Mouse (Mus musculus) megakaryocyte progenitor cell, adult 5-6 weeks (primary cell): ENCODE results near the gene Ormdl3. TPM values are rescaled to one million over a fixed set of nuclear protein-coding genes. Genes with fewer than 3 reads are reported as not detected.

Experiments used
- ATAC-seq: replicated peaks from 2 replicates; pipeline ENCODE4 v1.8.0; 2016; ENCODE audit warnings: mild to moderate bottlenecking, moderate TSS enrichment, inconsistent platforms; ENCODE audit not compliant: poor library complexity
- total RNA-seq, 2 experiments: library from RNA; stranded (forward) in 1 of 2; stranded (reverse) in 1 of 2; fragments of 157-497, 149-512 nt in 1 of 2; fragments of 200-1000 nt in 1 of 2; gene quantifications; 2 replicates each; pipeline versions ENCODE4 v1.2.3 to v1.2.4; 2015 to 2017

Gene Ormdl3
- total RNA-seq, 2 experiments from 2014 or later: 7.2 to 7.7 TPM

DNA sequence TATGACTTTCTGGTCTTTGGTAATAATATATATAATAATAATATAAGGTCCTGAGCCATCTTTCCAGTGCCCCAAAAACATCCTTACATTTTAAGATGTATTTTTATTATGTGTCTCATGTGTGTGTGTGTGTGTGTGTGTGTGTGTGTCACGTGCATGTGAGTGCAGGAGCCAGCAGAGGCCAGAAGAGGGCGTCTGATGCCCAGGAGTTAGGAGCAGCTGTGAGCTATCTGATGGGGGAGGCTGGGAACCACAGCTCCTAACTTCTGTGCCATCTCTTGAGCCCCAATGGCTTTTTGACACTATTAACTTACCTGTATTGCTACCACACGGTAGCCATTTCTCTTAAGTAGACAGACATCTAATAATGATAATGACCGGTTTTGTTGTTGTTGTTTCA is 33.2 kb downstream of the Ormdl3 start:
- ATAC-seq: no peak

DNA sequence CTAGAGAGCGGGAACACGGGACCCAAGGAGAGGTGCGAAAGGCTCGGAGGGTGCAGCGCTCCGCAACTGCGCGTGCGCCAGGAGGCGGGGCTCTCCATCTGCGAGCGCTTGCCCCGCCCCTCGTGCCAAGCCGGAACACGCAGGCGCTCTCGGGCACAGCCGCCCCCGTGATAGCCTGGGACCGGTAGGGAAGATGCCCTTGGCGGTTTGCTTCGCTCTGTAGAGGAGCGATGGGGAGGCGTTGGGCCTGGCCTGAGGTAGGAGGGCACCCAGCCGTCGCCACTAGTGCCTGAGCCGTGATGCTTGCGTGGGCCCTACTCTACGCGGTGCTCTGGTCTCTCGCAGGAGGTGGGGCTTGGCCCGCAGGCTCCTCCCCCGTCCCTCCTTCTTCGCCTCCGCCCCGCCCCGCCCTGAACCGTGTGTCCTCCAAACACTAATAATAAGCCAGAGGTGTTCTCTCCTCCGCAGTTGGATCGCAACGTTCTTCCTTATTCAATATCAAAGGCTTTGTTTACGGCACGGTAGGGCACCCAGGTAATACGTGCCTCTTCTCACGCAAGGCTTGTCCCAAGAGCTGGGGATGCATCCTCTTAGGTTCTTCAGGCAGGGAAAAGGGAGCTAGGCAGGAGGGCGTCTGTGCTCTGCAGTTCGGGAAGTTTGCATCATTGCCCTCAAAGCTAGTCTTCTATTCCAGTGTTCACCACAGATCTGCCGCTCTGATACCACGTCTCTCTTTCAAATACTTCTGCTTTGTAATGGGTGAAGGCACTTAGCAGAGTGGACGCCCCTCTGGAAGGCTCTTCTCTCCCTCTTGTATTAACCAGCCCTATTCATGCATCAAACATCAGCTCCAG is 36.0 kb downstream of the Ormdl3 start, which contains the start of gene Zpbp2:
TSS of gene Zpbp2 (plus strand) at position 123 of the 854 bp plus-strand sequence.
- peak; percentile 89 for ATAC-seq

DNA sequence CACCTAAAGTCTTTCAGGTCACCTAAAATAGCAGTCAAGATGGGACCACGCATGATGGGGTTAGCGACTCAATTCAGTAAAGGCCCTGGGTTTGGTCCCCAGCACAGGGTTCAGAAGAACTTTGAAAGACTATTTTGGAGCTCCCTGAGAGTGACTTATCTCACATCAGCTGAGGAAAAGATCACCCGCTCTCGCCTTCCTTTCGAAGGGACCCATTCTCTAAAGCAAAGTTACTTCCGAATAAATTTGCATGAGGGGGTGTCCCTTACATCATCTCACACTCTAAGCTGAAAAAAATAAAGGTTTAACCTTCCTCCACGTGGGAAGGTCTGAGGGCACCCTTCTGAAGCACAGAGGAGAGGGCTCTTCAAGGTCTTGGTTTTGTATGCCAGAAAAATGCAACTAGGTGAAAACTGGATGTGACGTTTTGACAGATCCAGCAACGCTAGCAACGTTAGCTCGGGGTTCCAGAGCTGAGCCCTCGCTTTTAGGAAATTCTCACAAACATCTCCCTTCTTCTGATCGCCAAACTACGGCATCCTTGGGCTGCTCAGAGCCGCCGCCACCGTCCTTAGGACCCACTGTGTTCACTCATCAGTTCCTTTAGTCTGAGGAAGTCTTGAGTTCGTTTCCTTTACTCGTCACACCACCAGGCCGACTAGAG is 36.7 kb downstream of the Ormdl3 start:
- ATAC-seq: no peak

DNA sequence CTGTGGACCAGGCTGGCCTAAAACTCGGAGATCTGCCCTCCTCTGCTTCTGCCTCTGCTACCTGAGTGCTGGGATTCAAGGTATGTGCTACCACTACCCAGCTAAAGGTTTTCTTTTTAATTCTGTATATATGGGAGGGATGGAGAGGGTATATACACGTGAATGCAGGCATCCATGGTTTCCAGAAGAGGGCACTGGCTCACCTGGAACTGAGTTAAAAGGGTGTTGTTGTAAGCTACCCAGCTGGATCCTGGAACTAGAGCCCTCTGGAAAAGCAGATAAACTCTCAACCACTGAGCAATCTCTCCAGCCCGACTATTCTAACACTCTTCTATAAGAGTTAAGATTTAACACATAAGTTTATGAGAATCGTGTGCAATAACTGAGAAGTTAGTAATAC is 37.8 kb downstream of the Ormdl3 start:
- no peak for ATAC-seq

DNA sequence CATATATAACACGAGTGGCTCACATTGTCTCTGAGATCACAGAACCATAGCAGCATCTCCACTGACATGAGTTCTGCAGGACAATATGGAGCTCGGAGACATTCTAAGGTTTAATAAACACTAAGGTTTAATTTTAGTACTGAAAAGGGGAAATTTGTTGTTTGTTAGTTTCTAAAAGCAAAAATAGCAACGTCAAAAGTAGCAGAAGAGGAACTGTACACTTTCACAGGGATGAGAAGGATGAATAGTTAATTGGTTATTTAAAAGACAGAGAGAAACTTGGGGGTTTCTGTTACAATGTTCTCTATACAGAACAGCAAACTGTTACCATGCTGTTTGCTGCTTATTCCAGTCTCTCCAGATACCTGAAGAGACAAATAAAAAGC is 39.9 kb downstream of the Ormdl3 start:
- ATAC-seq: no peak

DNA sequence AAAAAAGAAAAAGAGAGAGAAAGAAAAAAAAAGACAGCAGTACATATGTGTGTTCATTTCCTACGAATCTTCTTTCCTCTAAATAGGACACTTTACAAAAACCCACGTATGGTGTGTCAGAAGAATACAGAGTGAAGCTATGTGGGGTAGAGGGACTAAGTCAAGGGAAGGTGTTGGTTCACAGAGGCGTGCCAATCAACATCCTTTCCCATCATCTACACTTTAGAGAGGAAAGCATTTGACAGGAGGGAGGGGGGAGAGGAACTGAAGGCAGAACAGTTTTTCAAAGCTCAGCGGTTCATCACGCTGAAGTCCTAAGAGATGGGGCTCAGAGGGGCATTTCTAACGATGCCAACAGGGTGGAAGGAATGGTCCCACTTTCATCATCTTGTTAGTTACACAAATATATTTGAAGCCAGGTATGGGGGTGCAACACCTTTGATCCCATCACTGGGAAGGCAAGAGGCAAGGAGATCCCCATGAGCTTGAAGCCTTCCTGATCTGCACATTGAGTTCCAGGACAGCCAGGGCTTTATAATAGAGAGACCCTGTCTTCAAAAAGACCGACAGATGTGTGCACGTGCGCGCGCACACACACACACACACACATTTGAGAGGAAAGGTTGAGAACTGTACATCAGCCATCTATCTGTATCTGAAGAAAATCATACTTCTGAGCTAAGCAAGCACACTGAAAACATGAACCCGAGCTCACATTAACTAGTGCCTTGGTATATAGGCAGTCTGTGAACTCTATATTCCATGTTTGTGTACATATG is 40.5 kb downstream of the Ormdl3 start:
- no peak for ATAC-seq

DNA sequence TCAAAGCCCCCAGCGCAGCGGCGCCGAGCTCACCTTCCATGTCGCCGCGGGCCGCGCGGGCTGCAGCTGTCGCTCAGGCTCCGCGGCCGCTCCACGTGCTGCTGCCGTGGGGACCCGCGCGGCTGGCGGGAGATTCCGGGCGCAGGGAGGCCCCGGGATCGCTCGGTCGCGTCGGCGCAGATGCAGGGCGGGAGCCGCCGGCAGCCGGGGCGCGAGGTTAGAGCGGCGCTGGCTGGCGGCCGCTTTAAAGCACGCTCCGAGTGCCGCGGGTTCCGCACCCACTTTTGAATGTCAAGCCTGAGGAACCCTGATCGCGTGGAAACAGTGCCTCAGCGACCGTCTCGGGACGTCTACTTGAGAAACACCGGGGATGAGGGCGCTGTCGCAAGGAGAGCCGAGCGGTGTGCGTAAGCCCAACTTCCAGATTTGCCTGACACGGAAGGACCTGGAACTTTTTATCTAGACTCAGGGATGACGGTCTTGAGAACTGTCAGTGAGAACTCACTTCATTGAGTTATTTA is 41.4 kb downstream of the Ormdl3 start, which contains the start of gene Ikzf3:
TSS of gene Ikzf3 (minus strand) at position 321 of the 521 bp plus-strand sequence.
- ATAC-seq: 0 out of 2 replicates have a peak, but pooled peaks have one; percentile 29

DNA sequence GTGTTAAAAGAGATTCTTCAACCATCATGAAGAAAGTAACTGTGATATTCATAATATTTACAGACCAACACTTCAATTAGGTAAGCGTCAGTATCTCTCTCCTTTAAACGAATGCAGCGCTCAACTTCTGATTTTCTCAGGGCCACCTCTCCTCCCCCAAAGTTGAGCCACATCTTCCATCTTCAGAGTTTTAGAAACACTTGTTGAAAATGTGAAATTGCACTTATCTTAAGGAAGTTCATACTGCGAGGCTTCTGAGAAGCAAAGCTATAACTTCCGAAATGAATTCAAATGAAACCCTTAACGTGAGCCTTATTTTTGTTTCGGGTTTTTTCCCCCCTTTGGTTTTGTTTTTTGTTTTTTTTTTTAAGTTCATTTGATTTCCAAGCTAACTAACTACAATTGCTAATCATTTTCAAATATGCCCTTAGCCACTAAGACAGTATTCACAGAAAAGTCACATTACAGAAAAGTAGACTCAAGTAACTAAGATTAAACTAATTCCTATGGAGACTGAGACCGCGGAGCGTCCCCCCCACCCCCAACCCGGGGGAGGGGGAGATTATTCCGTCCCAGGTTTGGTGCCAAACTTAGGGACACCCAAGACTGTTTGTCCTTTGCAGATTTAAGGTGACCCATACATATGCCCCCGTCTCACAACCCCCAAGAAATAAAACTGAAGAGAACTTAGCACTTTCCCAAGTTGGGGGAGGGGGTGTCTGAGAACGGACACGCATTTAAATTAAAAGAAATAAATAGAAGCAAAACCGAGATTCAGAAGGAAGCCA is 42.1 kb downstream of the Ormdl3 start:
- ATAC-seq: no peak

DNA sequence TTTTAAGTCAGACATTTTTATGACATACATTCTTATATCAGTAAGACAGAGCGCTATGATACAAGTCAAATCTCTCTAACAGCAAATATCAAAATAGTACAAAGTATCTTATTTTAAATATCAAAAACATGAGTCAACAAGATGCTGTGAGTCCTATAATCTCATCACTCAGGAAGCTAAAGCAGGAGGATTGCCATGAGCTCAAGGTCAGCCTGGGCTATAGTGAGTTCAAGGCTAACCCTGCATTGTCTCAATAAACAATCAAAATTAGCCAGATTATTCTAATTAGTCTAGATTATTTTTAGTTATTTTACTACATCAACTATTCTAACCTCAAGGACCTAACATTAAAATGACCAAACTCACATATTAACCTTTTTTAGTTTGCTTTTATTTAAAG is 43.8 kb downstream of the Ormdl3 start:
- no peak for ATAC-seq

DNA sequence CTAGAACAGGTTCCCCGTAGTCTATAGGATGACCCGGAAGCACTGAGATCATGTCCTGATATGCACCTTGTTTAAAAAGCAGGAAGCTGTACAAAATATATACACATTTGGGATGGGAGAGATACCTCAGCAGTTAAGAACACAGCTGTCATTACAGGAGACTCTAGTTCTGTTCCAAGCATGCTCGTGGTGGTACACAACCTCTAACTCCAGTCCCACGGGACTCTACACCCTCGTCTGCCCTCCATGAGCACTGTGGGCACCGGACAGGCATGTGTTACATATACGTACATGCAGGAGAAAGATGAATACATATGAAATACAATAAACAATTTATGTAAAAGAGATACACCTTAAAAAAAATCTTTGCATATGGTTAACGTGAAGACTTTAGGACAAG is 44.6 kb downstream of the Ormdl3 start:
- no peak for ATAC-seq

DNA sequence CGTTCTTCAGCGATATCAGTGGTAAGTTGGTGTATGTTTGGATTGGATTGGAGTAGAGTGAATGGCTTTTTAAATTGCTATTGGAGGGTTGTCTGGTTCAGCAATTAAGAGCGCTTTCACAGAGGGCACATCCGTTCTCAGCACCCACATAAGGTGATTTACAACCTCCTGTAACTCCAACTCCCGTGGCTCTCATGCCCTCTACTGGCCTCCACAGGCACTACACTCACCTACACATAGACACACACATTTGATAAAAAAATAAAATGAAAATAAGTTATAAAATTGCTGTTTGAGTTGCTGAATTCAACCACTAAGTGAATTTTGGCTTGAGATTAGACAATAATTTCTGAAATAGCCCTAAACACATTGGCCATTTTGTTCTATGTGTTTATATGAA is 46.8 kb downstream of the Ormdl3 start:
- ATAC-seq: no peak

DNA sequence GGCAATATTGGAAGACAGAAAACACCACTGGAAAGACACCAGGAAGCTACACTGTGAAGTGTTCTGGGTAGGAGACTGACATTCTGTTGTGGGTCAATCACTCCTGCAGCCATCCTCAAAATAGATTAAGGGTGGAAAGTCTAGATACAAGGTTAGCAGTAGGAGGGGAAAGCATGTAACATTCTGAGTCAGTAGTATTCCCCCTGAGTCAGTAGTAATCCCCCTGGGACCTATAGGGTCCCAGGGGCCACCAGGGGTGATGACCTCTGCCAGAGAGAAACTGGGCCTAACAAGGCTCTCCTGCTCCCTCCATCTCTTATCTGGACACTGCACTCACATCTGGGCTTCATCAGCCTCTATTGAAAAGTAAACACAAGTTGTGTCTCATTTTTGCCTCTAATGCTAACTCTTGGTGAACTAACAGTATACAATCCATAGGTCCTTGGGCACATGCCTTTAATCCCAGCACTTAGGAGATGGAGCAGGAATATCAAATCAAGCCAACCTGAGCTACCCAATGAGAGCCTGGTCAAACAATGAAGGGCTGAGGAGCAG is 49.6 kb downstream of the Ormdl3 start:
- ATAC-seq: no peak

Other genes starting within 250 kb of the Ormdl3 start
- not detected in 2 replicates for gene Ppp1r1b, start 239.0 kb downstream of the Ormdl3 start, total RNA-seq (2015)
- gene Ppp1r1b, start 239.0 kb downstream of the Ormdl3 start, total RNA-seq (2017): not detected in 2 replicates
- gene Stard3, start 229.0 kb downstream of the Ormdl3 start, total RNA-seq (2015): 11.1 and 12.0 TPM in 2 replicates
- gene Stard3, start 229.0 kb downstream of the Ormdl3 start, total RNA-seq (2017): 17.8 and 23.1 TPM in 2 replicates
- gene Tcap, start 203.6 kb downstream of the Ormdl3 start, total RNA-seq (2015): not detected in 2 replicates
- gene Tcap, start 203.6 kb downstream of the Ormdl3 start, total RNA-seq (2017): not detected in 2 replicates
- not detected in 2 replicates for gene Pnmt, start 200.9 kb downstream of the Ormdl3 start, total RNA-seq (2015)
- gene Pnmt, start 200.9 kb downstream of the Ormdl3 start, total RNA-seq (2017): not detected in 2 replicates
- gene Pgap3, start 186.9 kb downstream of the Ormdl3 start, total RNA-seq (2015): 3.2 and 3.5 TPM in 2 replicates
- gene Pgap3, start 186.9 kb downstream of the Ormdl3 start, total RNA-seq (2017): 1.2 and 2.3 TPM in 2 replicates
- gene Erbb2, start 174.9 kb downstream of the Ormdl3 start, total RNA-seq (2015): not detected in 2 replicates
- not detected in 2 replicates for gene Erbb2, start 174.9 kb downstream of the Ormdl3 start, total RNA-seq (2017)
- 42.0 and 43.2 TPM in 2 replicates for gene Mien1, start 148.4 kb downstream of the Ormdl3 start, total RNA-seq (2015)
- gene Mien1, start 148.4 kb downstream of the Ormdl3 start, total RNA-seq (2017): 24.8 and 31.5 TPM in 2 replicates
- not detected in 2 replicates for gene Grb7, start 141.0 kb downstream of the Ormdl3 start, total RNA-seq (2015)
- gene Grb7, start 141.0 kb downstream of the Ormdl3 start, total RNA-seq (2017): not detected in 2 replicates
- 1.2 TPM in 2 replicates for gene Ikzf3, start 41.3 kb downstream of the Ormdl3 start, total RNA-seq (2015)
- 0.17 and 0.44 TPM in 2 replicates for gene Ikzf3, start 41.3 kb downstream of the Ormdl3 start, total RNA-seq (2017)
- gene Zpbp2, start 36.3 kb downstream of the Ormdl3 start, total RNA-seq (2015): 0.17 TPM in 1 of 2 replicates, not detected in the other
- 0.10 TPM in 1 of 2 replicates, not detected in the other for gene Zpbp2, start 36.3 kb downstream of the Ormdl3 start, total RNA-seq (2017)
- gene Lrrc3c, start 10.9 kb upstream of the Ormdl3 start, total RNA-seq (2015): not detected in 2 replicates
- not detected in 2 replicates for gene Lrrc3c, start 10.9 kb upstream of the Ormdl3 start, total RNA-seq (2017)
- gene Gm12355, start 38.3 kb upstream of the Ormdl3 start, total RNA-seq (2015): 9.7 and 12.5 TPM in 2 replicates
- 3.2 and 5.2 TPM in 2 replicates for gene Gm12355, start 38.3 kb upstream of the Ormdl3 start, total RNA-seq (2017)
- gene Gsdma3, start 39.0 kb upstream of the Ormdl3 start, total RNA-seq (2015): not detected in 2 replicates
- not detected in 2 replicates for gene Gsdma3, start 39.0 kb upstream of the Ormdl3 start, total RNA-seq (2017)
- not detected in 2 replicates for gene Gsdma2, start 59.4 kb upstream of the Ormdl3 start, total RNA-seq (2015)
- not detected in 2 replicates for gene Gsdma2, start 59.4 kb upstream of the Ormdl3 start, total RNA-seq (2017)
- gene Gsdma, start 77.0 kb upstream of the Ormdl3 start, total RNA-seq (2015): not detected in 2 replicates
- not detected in 2 replicates for gene Gsdma, start 77.0 kb upstream of the Ormdl3 start, total RNA-seq (2017)
- 38.0 and 38.6 TPM in 2 replicates for gene Psmd3, start 95.2 kb upstream of the Ormdl3 start, total RNA-seq (2015)
- 70.9 and 71.9 TPM in 2 replicates for gene Psmd3, start 95.2 kb upstream of the Ormdl3 start, total RNA-seq (2017)
- not detected in 2 replicates for gene Csf3, start 113.9 kb upstream of the Ormdl3 start, total RNA-seq (2015)
- gene Csf3, start 113.9 kb upstream of the Ormdl3 start, total RNA-seq (2017): not detected in 2 replicates
- gene Med24, start 142.1 kb upstream of the Ormdl3 start, total RNA-seq (2015): 28.7 and 30.9 TPM in 2 replicates
- 36.2 and 46.3 TPM in 2 replicates for gene Med24, start 142.1 kb upstream of the Ormdl3 start, total RNA-seq (2017)
- 34.2 and 34.6 TPM in 2 replicates for gene Thra, start 153.3 kb upstream of the Ormdl3 start, total RNA-seq (2015)
- 21.8 and 25.3 TPM in 2 replicates for gene Thra, start 153.3 kb upstream of the Ormdl3 start, total RNA-seq (2017)
- 3.3 and 3.5 TPM in 2 replicates for gene Nr1d1, start 188.0 kb upstream of the Ormdl3 start, total RNA-seq (2015)
- 0.47 and 0.87 TPM in 2 replicates for gene Nr1d1, start 188.0 kb upstream of the Ormdl3 start, total RNA-seq (2017)
- gene Msl1, start 208.1 kb upstream of the Ormdl3 start, total RNA-seq (2015): 60.8 and 62.0 TPM in 2 replicates
- gene Msl1, start 208.1 kb upstream of the Ormdl3 start, total RNA-seq (2017): 76.3 and 99.9 TPM in 2 replicates
- 38.3 and 39.0 TPM in 2 replicates for gene Casc3, start 217.5 kb upstream of the Ormdl3 start, total RNA-seq (2015)
- gene Casc3, start 217.5 kb upstream of the Ormdl3 start, total RNA-seq (2017): 18.3 and 31.7 TPM in 2 replicates
- gene Rapgefl1, start 249.4 kb upstream of the Ormdl3 start, total RNA-seq (2015): 0.24 and 1.8 TPM in 2 replicates
- not detected in 2 replicates for gene Rapgefl1, start 249.4 kb upstream of the Ormdl3 start, total RNA-seq (2017)